Mouse (Mus musculus): ENCODE results near the gene Mme.

DNA sequence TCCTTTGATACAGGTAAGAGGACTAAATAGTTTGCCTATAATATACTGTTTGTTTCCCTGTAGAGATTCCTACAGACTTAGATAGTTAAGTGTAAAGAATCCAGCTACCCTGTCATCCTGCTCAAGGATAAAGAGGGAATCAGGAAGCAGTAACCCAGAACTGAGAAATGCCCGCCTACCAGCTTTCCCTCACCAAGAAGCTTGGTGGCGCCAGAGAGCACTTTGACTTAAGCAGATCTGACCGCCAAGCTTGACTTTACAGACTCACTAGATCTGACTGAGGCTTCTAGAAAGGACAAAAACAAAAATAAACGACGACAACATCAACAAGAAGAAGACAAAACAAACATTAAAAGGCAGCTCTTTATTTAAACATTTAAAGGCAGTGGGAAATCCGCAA lies 56.5 kb downstream of the Mme start:
- TF ChIP-seq CTCF (IDR thresholded peaks at IDR 0.05; ENCODE audit: borderline replicate concordance, control insufficient read depth, extremely low read depth, insufficient read depth, low read length, poor library complexity) (no peak), POLR2A (IDR thresholded peaks at IDR 0.05; ENCODE audit: control insufficient read depth, extremely low read depth, insufficient read depth, low read length, poor library complexity) (no peak)
